Comparison of ENCODE assay signal across 21 mouse cellular contexts in genomic region chr1:63180122-63180521, GRCm38 (mm10). TPM values are rescaled to one million over a fixed set of nuclear protein-coding genes. Genes with fewer than 3 reads are reported as not detected.
A peak's percentile ranks its signal among the peaks of the same experiment; 100 is the strongest.
DNase-seq lines count a peak whose midpoint lies in the region; TF ChIP-seq lines count a peak whose summit lies in the region.
"Had no signal": no experiment of that assay in that cellular context is flagged by ENCODE, and none has a peak within 500 bp of the region (broad histone marks: within the 10 kb centered on the region; RNA-seq: fewer than 3 reads in every experiment).

No protein-coding gene starts in this region.

- WGBS in kidney, adult 2 months, result 92% methylated on average over 4 of the region's 4 CpGs

- TF ChIP-seq POLR2A in CH12.LX (IDR thresholded peaks at IDR 0.05; ENCODE audit: low read depth, low read length) (peak; percentile 38; the same call in 1 of the 2 replicates), ES-Bruce4 (IDR thresholded peaks at IDR 0.05; ENCODE audit: insufficient read depth, low read length) (no peak)
- no peak for TF ChIP-seq POLR2A in kidney, adult 2 months (IDR thresholded peaks at IDR 0.05; ENCODE audit: low read depth, low read length)

- in situ Hi-C loops in CH12.LX (cut with MboI; ENCODE audit: low pct_ligation_motif_present, low pct_unique_long_range_greater_than_20kb, low sequenced_read_pairs), result no loop called here

- dilution Hi-C loops in CH12.LX (cut with MboI; ENCODE audit: extremely low pct_ligation_motif_present, extremely low pct_unique_long_range_greater_than_20kb, low sequenced_read_pairs), result no loop called here

- H3K27ac ChIP-seq in CH12.LX (ENCODE audit: insufficient read depth, low read depth) (no peak overlapping the region), ES-Bruce4 (ENCODE audit: insufficient read depth, low read length) (peak overlapping the region; percentile 21; the same call in 1 of the 2 replicates)
- no peak overlapping the region for H3K27ac ChIP-seq in kidney, adult 2 months (ENCODE audit: insufficient read depth, low read depth, low read length)
- H3K27ac ChIP-seq: embryonic facial prominence, embryonic 10.5 days; embryonic facial prominence, embryonic 12.5 days; forebrain, embryonic 13.5 days had no signal

- H3K4me3 ChIP-seq in CH12.LX (replicated peaks in 1 of 3; ENCODE audit: low read depth in 2 of 3, low read length in 2 of 3, poor library complexity in 1 of 3) (no peak overlapping the region), ES-Bruce4 (ENCODE audit: low read depth, low read length) (no peak overlapping the region)
- no peak overlapping the region for H3K4me3 ChIP-seq in kidney, adult 2 months (ENCODE audit: insufficient read depth, low read depth, low read length)
- H3K4me3 ChIP-seq: embryonic facial prominence, embryonic 10.5 days; embryonic facial prominence, embryonic 12.5 days; forebrain, embryonic 13.5 days; forebrain, embryonic 15.5 days had no signal

- peaks cover 31% of the 10 kb centered on the region for H3K79me2 ChIP-seq in CH12.LX (replicated peaks; ENCODE audit: control insufficient read depth, extremely low read depth, insufficient read depth, poor library complexity, severe bottlenecking)

- H3K9me3 ChIP-seq in CH12.LX (replicated peaks; ENCODE audit: low read length), result no peaks in the 10 kb centered on the region
- H3K9me3 ChIP-seq in ES-Bruce4 (replicated peaks; ENCODE audit: control insufficient read depth, insufficient read depth, low read length, poor library complexity, severe bottlenecking), result no peaks in the 10 kb centered on the region
- H3K9me3 ChIP-seq: embryonic facial prominence, embryonic 10.5 days; embryonic facial prominence, embryonic 12.5 days; forebrain, embryonic 13.5 days; forebrain, embryonic 15.5 days had no signal

- TF ChIP-seq EP300 in CH12.LX (IDR thresholded peaks at IDR 0.05; ENCODE audit: low read length), result no peak
- no peak for TF ChIP-seq EP300 in ES-Bruce4 (IDR thresholded peaks at IDR 0.05; ENCODE audit: insufficient read depth, low read depth, low read length)

- H3K36me3 ChIP-seq in CH12.LX (replicated peaks in 1 of 2; ENCODE audit: control insufficient read depth in 1 of 2, insufficient read depth in 1 of 2, low read length in 1 of 2) (peaks cover 29 to 50% of the 10 kb centered on the region in 2 experiments), ES-Bruce4 (ENCODE audit: control insufficient read depth, insufficient read depth, low read length, poor library complexity, severe bottlenecking) (peaks cover 29% of the 10 kb centered on the region)
- H3K36me3 ChIP-seq in kidney, adult 2 months (ENCODE audit: control insufficient read depth, insufficient read depth, low read length), result no peaks in the 10 kb centered on the region

- H3K27me3 ChIP-seq in CH12.LX (replicated peaks) (no peaks in the 10 kb centered on the region), ES-Bruce4 (ENCODE audit: control insufficient read depth, insufficient read depth, low read length, poor library complexity, severe bottlenecking) (no peaks in the 10 kb centered on the region)
- no peaks in the 10 kb centered on the region for H3K27me3 ChIP-seq in kidney, adult 2 months (replicated peaks; ENCODE audit: control insufficient read depth, insufficient read depth, low read length)
- H3K27me3 ChIP-seq: embryonic facial prominence, embryonic 12.5 days; forebrain, embryonic 13.5 days; forebrain, embryonic 15.5 days; Patski had no signal

- peak; percentile 85 for DNase-seq in heart, adult 11 months
- no peak for DNase-seq in heart, adult 9 months (ENCODE audit: low spot score in 2 of 2)
- DNase-seq in CH12.LX (ENCODE audit: extremely low read depth), result no peak
- peak; percentile 13 for DNase-seq in naive thymus-derived CD4-positive, alpha-beta T cell, adult 2 months (ENCODE audit: low read depth)
- no peak for DNase-seq in kidney, adult 2 months
- DNase-seq in left cerebral cortex, adult 9 months (ENCODE audit: low spot score in 2 of 2), result no peak
- DNase-seq: adrenal gland, adult 8-10 months; adrenal gland, postnatal 14 days; adrenal gland, postnatal 36 days; cerebellum, adult 11-12 months; cerebellum, adult 8-10 months; cerebellum, postnatal 10 days; cerebellum, postnatal 25 days; forebrain, postnatal 0 days had no signal

- H3K9ac ChIP-seq in CH12.LX (ENCODE audit: insufficient read depth, low read depth) (no peak overlapping the region), ES-Bruce4 (ENCODE audit: low read depth, poor library complexity, severe bottlenecking) (no peak overlapping the region)
- H3K9ac ChIP-seq: embryonic facial prominence, embryonic 12.5 days; forebrain, embryonic 13.5 days; forebrain, embryonic 15.5 days; forebrain, postnatal 0 days had no signal

- no peak for TF ChIP-seq RAD21 in CH12.LX (IDR thresholded peaks at IDR 0.05; ENCODE audit: low read depth, low read length)

- H3K4me2 ChIP-seq in CH12.LX (ENCODE audit: insufficient read depth, low read depth, poor library complexity, severe bottlenecking), result no peak overlapping the region
- H3K4me2 ChIP-seq: embryonic facial prominence, embryonic 12.5 days; forebrain, embryonic 13.5 days; forebrain, embryonic 15.5 days had no signal

- H3K4me1 ChIP-seq in CH12.LX (ENCODE audit: control insufficient read depth in 1 of 2, insufficient read depth in 2 of 2), result peaks cover 0 to 31% of the 10 kb centered on the region in 2 experiments; a peak in 2 of 4 replicates
- H3K4me1 ChIP-seq in ES-Bruce4 (ENCODE audit: control insufficient read depth, insufficient read depth, low read length), result no peaks in the 10 kb centered on the region
- peaks cover 8% of the 10 kb centered on the region; the same call in 1 of the 2 replicates for H3K4me1 ChIP-seq in kidney, adult 2 months (ENCODE audit: control insufficient read depth, insufficient read depth, low read length)

- no peak for TF ChIP-seq CTCF in CH12.LX (conservative IDR thresholded peaks at IDR 0.05 in 1 of 2, IDR thresholded peaks at IDR 0.05 in 1 of 2; ENCODE audit: low read depth in 2 of 2, low read length in 2 of 2)
- TF ChIP-seq CTCF in ES-Bruce4 (IDR thresholded peaks at IDR 0.05; ENCODE audit: low read depth, low read length), result no peak
- no peak for TF ChIP-seq CTCF in kidney, adult 2 months (conservative IDR thresholded peaks at IDR 0.05; ENCODE audit: insufficient read depth, insufficient read length, low read depth, low read length)

TF ChIP-seq in CH12.LX, 34 proteins besides CTCF, POLR2A, EP300 and RAD21:
- TF ChIP-seq ELF1 (IDR thresholded peaks at IDR 0.05; ENCODE audit: low read depth, low read length) (no peak), MAFK (IDR thresholded peaks at IDR 0.05; ENCODE audit: insufficient replicate concordance, low read length) (no peak), POLR2AphosphoS2 (IDR thresholded peaks at IDR 0.05; ENCODE audit: low read depth, low read length) (no peak; the same call in 1 of the 2 replicates), KAT2A (IDR thresholded peaks at IDR 0.05; ENCODE audit: insufficient replicate concordance, low read length) (no peak), USF2 (conservative IDR thresholded peaks at IDR 0.05; ENCODE audit: low read depth, low read length) (no peak), MEF2A (IDR thresholded peaks at IDR 0.05; ENCODE audit: borderline replicate concordance, low read depth, low read length) (no peak), ZKSCAN1 (IDR thresholded peaks at IDR 0.05; ENCODE audit: borderline replicate concordance, low read depth, low read length) (no peak), JUND (conservative IDR thresholded peaks at IDR 0.05; ENCODE audit: low read depth, low read length) (no peak), TBP (conservative IDR thresholded peaks at IDR 0.05; ENCODE audit: low read depth, low read length) (no peak), HCFC1 (IDR thresholded peaks at IDR 0.05; ENCODE audit: low read depth, low read length) (no peak), ZMIZ1 (IDR thresholded peaks at IDR 0.05; ENCODE audit: low read depth, low read length) (no peak; the same call in 1 of the 2 replicates), CHD1 (IDR thresholded peaks at IDR 0.05; ENCODE audit: low read depth, low read length) (no peak), USF1 (IDR thresholded peaks at IDR 0.05; ENCODE audit: low read depth, low read length) (no peak), RCOR1 (conservative IDR thresholded peaks at IDR 0.05; ENCODE audit: low read depth, low read length) (no peak), ZC3H11A (IDR thresholded peaks at IDR 0.05; ENCODE audit: low read depth, low read length) (no peak), GABPA (IDR thresholded peaks at IDR 0.05; ENCODE audit: insufficient replicate concordance, low read depth, low read length) (no peak), TCF12 (IDR thresholded peaks at IDR 0.05; ENCODE audit: low read depth, low read length) (no peak), SIN3A (IDR thresholded peaks at IDR 0.05; ENCODE audit: low read length) (no peak), ZNF384 (IDR thresholded peaks at IDR 0.05; ENCODE audit: low read depth, low read length) (no peak)
TF ChIP-seq in CH12.LX: peak in this region for 0.

RNA-seq across cellular contexts. Expression of gene Ndufs1, which starts 3.5 kb away (rescaled TPM):
- total RNA-seq in CH12.LX (2012; rRNA removed), result 56.9 and 73.2 TPM in 2 replicates
- 139 and 140 TPM in 2 replicates for total RNA-seq in CH12.LX (2014; rRNA removed)
- polyA plus RNA-seq in CH12.LX (2012; ENCODE audit: insufficient read length, low read depth), result 87.1 and 104 TPM in 2 replicates
- 106 and 110 TPM in 2 replicates for polyA plus RNA-seq in ES-Bruce4 (2011; ENCODE audit: insufficient read depth, insufficient read length, low read depth, missing spikeins)
- polyA plus RNA-seq in kidney, adult 2 months (2012; rRNA removed), result 116 and 163 TPM in 2 replicates

RNA-seq across cellular contexts. Expression of gene Eef1b2, which starts 3.5 kb away (rescaled TPM):
- 1,842 and 1,999 TPM in 2 replicates for total RNA-seq in CH12.LX (2012; rRNA removed)
- 1,302 and 1,454 TPM in 2 replicates for total RNA-seq in CH12.LX (2014; rRNA removed)
- polyA plus RNA-seq in CH12.LX (2012; ENCODE audit: insufficient read length, low read depth), result 1,881 and 2,419 TPM in 2 replicates
- polyA plus RNA-seq in ES-Bruce4 (2011; ENCODE audit: insufficient read depth, insufficient read length, low read depth, missing spikeins), result 2,024 and 2,095 TPM in 2 replicates
- polyA plus RNA-seq in kidney, adult 2 months (2012; rRNA removed), result 215 and 216 TPM in 2 replicates

RNA-seq across cellular contexts. Expression of gene Gpr1, which starts 34.2 kb away (rescaled TPM):
- not detected in 2 replicates for total RNA-seq in CH12.LX (2012; rRNA removed)
- not detected in 2 replicates for total RNA-seq in CH12.LX (2014; rRNA removed)
- polyA plus RNA-seq in CH12.LX (2012; ENCODE audit: insufficient read length, low read depth), result not detected in 2 replicates
- polyA plus RNA-seq in ES-Bruce4 (2011; ENCODE audit: insufficient read depth, insufficient read length, low read depth, missing spikeins), result 0.35 and 0.61 TPM in 2 replicates
- polyA plus RNA-seq in kidney, adult 2 months (2012; rRNA removed), result 0.05 and 0.06 TPM in 2 replicates
- polyA plus RNA-seq: C2C12, Patski had no signal

Comparison
In these comparisons a context has a peak if more than half of its experiments do, and no peak if none do; other contexts are left out.
1. DNase-seq: peak in heart, adult 11 months (single experiment) and naive thymus-derived CD4-positive, alpha-beta T cell, adult 2 months (single experiment); none in heart, adult 9 months (0 of 2), CH12.LX (single experiment), kidney, adult 2 months (single experiment) and left cerebral cortex, adult 9 months (0 of 2).